ENCODE assay signal across 10 mouse cellular contexts in genomic region chr2:45118121-45118520, GRCm38 (mm10). TPM values are rescaled to one million over a fixed set of nuclear protein-coding genes. Genes with fewer than 3 reads are reported as not detected.
A peak's percentile ranks its signal among the peaks of the same experiment; 100 is the strongest.
DNase-seq lines count a peak whose midpoint lies in the region; ATAC-seq and TF ChIP-seq lines count a peak whose summit lies in the region.
"Had no signal": no experiment of that assay in that cellular context is flagged by ENCODE, and none has a peak within 500 bp of the region (broad histone marks: within the 10 kb centered on the region; RNA-seq: fewer than 3 reads in every experiment).

No protein-coding gene starts in this region.

- H3K27ac ChIP-seq in gastrocnemius, adult 2 months = peak overlapping the region; percentile 99
- H3K27ac ChIP-seq in liver, adult 2 months (replicated peaks; ENCODE audit: insufficient read depth, low read depth, low read length) = no peak overlapping the region
- H3K27ac ChIP-seq in liver, embryonic 12.5 days = no peak overlapping the region
- H3K27ac ChIP-seq in spleen, adult 2 months (ENCODE audit: insufficient read depth, low read length) = peak overlapping the region; percentile 50; the same call in 1 of the 2 replicates

- H3K4me3 ChIP-seq in gastrocnemius, adult 2 months = peak overlapping the region; percentile 93
- no peak overlapping the region; the same call in 1 of the 2 replicates for H3K4me3 ChIP-seq in liver, adult 2 months (ENCODE audit: insufficient read depth, low read depth, low read length)
- no peak overlapping the region for H3K4me3 ChIP-seq in liver, embryonic 12.5 days
- peak overlapping the region; percentile 30; the same call in 1 of the 2 replicates for H3K4me3 ChIP-seq in spleen, adult 2 months (ENCODE audit: extremely low read depth, insufficient read depth, insufficient read length)

- intact Hi-C loops in gastrocnemius, adult 2 months (cut with DNase I) = loop anchor here (5.0 to 10.0 kb wide), 3 partner anchors 164 to 1324 kb away; no protein-coding TSS in a partner anchor
- intact Hi-C loops in gastrocnemius, postnatal 14 days (cut with DNase I; ENCODE audit: low total_unique reads) = loop anchor here (10.0 kb wide), 1 partner anchor 193 kb away; the partner anchor contains the start of gene Gtdc1

- TF ChIP-seq POLR2A in liver, adult 2 months (IDR thresholded peaks at IDR 0.05; ENCODE audit: extremely low read depth, insufficient read depth, low read length) = no peak
- no peak for TF ChIP-seq POLR2A in spleen, adult 2 months (IDR thresholded peaks at IDR 0.05; ENCODE audit: low read depth, low read length)

- no peak for ATAC-seq in liver, embryonic 12.5 days

- WGBS in liver, adult 2 months = 47% methylated on average over 3 of the region's 3 CpGs
- 49% methylated on average over 3 of the region's 3 CpGs for WGBS in liver, embryonic 12.5 days (ENCODE audit: insufficient replicate concordance)
- WGBS in spleen, adult 2 months = 66% methylated on average over 3 of the region's 3 CpGs

- H3K27me3 ChIP-seq in liver, adult 2 months (ENCODE audit: control insufficient read depth, insufficient read depth, low read length) = peaks cover 3% of the 10 kb centered on the region; the same call in 1 of the 2 replicates
- H3K27me3 ChIP-seq in liver, embryonic 12.5 days (replicated peaks) = no peaks in the 10 kb centered on the region; the same call in 1 of the 2 replicates
- H3K27me3 ChIP-seq in spleen, adult 2 months (ENCODE audit: control insufficient read depth, insufficient read depth, low read length) = peaks cover 2% of the 10 kb centered on the region; the same call in 1 of the 2 replicates

- no peaks in the 10 kb centered on the region for H3K9me3 ChIP-seq in liver, embryonic 12.5 days (replicated peaks)
- H3K9me3 ChIP-seq: heart, embryonic 10.5 days had no signal

- H3K36me3 ChIP-seq in liver, adult 2 months (ENCODE audit: control insufficient read depth, insufficient read depth, low read length) = no peaks in the 10 kb centered on the region
- H3K36me3 ChIP-seq in liver, embryonic 12.5 days = no peaks in the 10 kb centered on the region
- no peaks in the 10 kb centered on the region for H3K36me3 ChIP-seq in spleen, adult 2 months (ENCODE audit: control insufficient read depth, insufficient read depth, low read length)
- H3K36me3 ChIP-seq: heart, embryonic 10.5 days had no signal

- peak overlapping the region; percentile 15 for H3K9ac ChIP-seq in liver, adult 2 months (ENCODE audit: low read depth, low read length)
- no peak overlapping the region for H3K9ac ChIP-seq in liver, embryonic 12.5 days

- no peaks in the 10 kb centered on the region for H3K4me1 ChIP-seq in liver, adult 2 months (ENCODE audit: control insufficient read depth, insufficient read depth, low read length)
- peaks cover 36% of the 10 kb centered on the region for H3K4me1 ChIP-seq in liver, embryonic 12.5 days
- H3K4me1 ChIP-seq in spleen, adult 2 months (ENCODE audit: control insufficient read depth, insufficient read depth, insufficient read length) = no peaks in the 10 kb centered on the region

- no peak overlapping the region for H3K4me2 ChIP-seq in liver, embryonic 12.5 days

- no peak for DNase-seq in gastrocnemius, adult 2 months
- DNase-seq in gastrocnemius, postnatal 14 days = no peak
- no peak for DNase-seq in liver, adult 2 months (ENCODE audit: extremely low read depth, low read depth, low spot score)
- no peak for DNase-seq in spleen, adult 2 months (ENCODE audit: low read depth in 1 of 2, low spot score in 2 of 2)
- DNase-seq in spleen, postnatal 36 days (ENCODE audit: low spot score in 2 of 2) = no peak
- no peak for DNase-seq in testis, postnatal 10 days (ENCODE audit: low spot score)
- no peak for DNase-seq in ovary, adult 18-20 months (ENCODE audit: low spot score)
- DNase-seq: cerebellum, adult 2 months had no signal

- no peaks in the 10 kb centered on the region for H3K79me2 ChIP-seq in liver, adult 2 months (ENCODE audit: control insufficient read depth, insufficient read depth, low read length)

- no peak for TF ChIP-seq CTCF in gastrocnemius, adult 2 months (IDR thresholded peaks at IDR 0.05)
- TF ChIP-seq CTCF in liver, adult 2 months (IDR thresholded peaks at IDR 0.05; ENCODE audit: low read depth, low read length) = no peak
- TF ChIP-seq CTCF in spleen, adult 2 months (IDR thresholded peaks at IDR 0.05; ENCODE audit: extremely low read depth, insufficient read depth, insufficient read length, insufficient replicate concordance) = no peak

RNA-seq across cellular contexts. Expression of gene Zeb2, which starts 0.9 kb away (rescaled TPM):
- total RNA-seq in gastrocnemius, adult 2 months (2021) = 10 to 100 TPM; 31.3 to 41.6 TPM
- total RNA-seq in gastrocnemius, postnatal 14 days (2021) = 10 to 100 TPM; 40.8 to 59.9 TPM
- 15.5 and 16.8 TPM in 2 replicates for total RNA-seq in liver, adult 2 months (2014; rRNA removed)
- 1.7 and 4.9 TPM in 2 replicates for polyA plus RNA-seq in liver, adult 2 months (2012; rRNA removed)
- polyA plus RNA-seq in liver, embryonic 12.5 days (2016; fragmentation: Nextera tagmentation; extraction: Ambion mirVana) = 22.1 and 24.3 TPM in 2 replicates
- 18.4 and 19.0 TPM in 2 replicates for polyA plus RNA-seq in spleen, adult 2 months (2012; rRNA removed)

Comparison
In these comparisons a context has a peak if more than half of its experiments do, and no peak if none do; other contexts are left out.
1. H3K27ac ChIP-seq: peak in gastrocnemius, adult 2 months (single experiment) and spleen, adult 2 months (single experiment); none in liver, adult 2 months (single experiment) and liver, embryonic 12.5 days (single experiment).
2. H3K4me3 ChIP-seq: peak in gastrocnemius, adult 2 months (single experiment) and spleen, adult 2 months (single experiment); none in liver, adult 2 months (single experiment) and liver, embryonic 12.5 days (single experiment).